Mouse (Mus musculus): ENCODE results near the gene Olfr74. TPM values are rescaled to one million over a fixed set of nuclear protein-coding genes. Genes with fewer than 3 reads are reported as not detected.
"Not testable (repeated sequence)": the region's sequence is repeated elsewhere in the genome, so short reads cannot be mapped to it uniquely, and the experiment has no call there.

Olfr74 gene
- not detected for total RNA-seq (2021)

DNA sequence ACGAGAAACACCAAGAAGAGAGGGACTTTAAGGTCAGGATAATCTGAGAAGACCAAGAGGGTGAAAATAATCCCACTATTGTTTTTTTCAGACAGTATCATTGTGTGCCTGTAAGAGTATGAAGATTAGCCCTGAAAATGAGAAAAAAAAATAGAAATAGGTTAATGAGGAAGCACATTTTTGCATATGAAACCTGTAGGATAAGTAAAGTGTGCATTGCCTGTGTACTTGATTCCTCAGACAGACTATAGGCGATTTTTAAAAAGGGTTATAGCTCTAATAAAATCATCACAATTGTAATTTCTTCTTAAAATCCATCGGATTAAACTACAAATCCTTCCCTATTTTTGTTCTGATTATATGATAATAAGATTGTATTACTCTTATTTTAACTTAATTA, at the start of gene Olfr74:
Gene Olfr74 (minus strand): TSS at position 101 of the 400 bp plus-strand sequence.
- DNase-seq, result no peak

DNA sequence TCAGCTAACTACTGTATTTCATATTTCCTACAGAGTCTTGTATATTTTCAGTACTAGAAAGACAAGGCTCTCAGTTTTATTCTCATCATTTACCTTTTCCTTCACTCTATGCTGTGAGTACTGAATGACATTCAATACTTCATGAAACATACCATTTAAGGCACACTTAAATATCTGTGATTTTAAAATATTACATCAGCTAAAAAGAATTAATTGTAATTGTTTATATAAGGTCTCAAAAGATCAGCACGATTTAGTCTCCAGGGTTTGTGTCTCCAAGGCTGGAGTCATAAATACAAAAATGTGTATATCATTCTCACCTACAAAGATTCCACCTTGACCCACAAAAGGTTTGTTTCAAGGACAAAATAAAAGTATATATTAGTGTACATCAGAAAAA, 48.0 kb upstream of the Olfr74 start, which contains the start of gene Olfr1161:
Gene Olfr1161 (plus strand): TSS at position 301 of the 400 bp plus-strand sequence.
- not testable (repeated sequence) for DNase-seq

DNA sequence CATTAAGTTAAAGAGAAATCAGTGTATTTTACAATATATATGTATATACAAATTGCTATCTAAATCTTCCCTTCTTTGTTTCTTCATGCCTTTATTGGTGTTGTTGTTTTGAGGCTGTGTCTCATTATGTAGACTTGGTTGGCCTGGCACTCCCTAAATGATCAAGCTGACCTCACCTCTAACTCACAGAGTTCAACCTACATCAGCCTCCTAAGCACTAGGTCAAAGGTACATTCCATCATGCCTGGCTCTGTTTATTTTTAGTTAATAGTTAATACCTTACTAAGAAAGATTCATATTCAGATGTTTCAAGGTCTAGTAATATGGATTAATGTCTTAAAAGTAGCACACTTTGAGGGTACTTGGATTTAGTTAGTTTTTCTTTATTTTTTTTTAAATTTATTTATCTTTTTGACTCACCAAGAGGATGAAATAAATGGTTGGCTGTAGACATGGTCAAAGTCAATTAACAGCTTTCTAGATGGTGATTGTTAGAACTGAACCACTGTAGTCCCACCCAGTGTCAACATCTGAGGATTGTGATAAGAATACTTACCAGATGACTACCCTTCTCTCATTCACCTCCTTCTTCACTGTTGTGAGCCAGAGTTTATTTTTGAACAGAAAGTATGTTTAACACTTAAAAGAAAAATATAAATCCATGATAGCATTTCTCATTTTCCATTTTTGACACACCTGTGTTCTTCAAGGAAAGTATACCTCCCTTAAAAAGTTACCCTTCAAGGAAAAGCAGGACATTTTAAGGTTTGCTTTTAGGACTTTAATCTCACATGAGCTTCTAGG, 33.3 kb upstream of the Olfr74 start, which contains the start of gene Olfr1160:
Gene Olfr1160 (minus strand): TSS at position 754 of the 804 bp plus-strand sequence.
- no peak for DNase-seq

DNA sequence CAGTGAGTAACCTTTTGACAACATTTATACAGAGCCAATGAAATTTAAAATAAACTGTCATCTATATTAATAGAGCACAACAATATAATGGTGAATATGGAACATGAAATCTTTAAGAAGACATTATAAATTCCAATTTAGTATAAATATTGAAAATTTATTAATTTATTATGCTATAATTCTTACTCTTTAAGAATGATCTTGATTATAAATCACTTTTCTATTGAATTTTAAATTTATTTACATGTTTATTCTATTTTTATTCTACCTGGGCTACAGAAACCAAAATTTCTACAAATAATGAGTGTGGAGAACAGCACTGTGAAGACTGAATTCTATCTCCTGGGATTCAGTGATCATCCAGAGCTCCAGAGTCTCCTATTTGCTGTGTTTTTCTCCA, 15.3 kb upstream of the Olfr74 start, which contains the start of gene Olfr1158:
Gene Olfr1158 (plus strand): TSS at position 301 of the 400 bp plus-strand sequence.
- no peak for DNase-seq

DNA sequence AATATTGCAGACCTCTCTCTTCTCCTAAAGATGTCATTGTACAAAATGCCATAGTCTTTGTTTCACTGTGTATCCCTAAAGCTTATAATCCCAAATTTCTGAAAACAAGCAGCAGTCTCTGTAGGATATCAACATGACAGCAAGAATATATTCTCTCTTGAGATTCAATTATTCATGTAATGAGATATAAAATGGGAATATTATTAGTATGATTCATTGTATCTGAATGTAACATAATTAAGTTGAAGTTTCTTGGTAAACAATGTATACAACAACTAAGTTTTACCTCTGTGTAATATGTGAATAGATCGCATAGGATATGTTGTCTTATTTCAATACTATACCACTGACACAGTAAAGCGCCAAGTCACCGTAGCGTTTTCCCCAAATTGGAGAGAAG, 6.3 kb downstream of the Olfr74 start, which contains the start of gene Olfr1157:
Gene Olfr1157 (minus strand): TSS at position 101 of the 400 bp plus-strand sequence.
- DNase-seq, result no peak

DNA sequence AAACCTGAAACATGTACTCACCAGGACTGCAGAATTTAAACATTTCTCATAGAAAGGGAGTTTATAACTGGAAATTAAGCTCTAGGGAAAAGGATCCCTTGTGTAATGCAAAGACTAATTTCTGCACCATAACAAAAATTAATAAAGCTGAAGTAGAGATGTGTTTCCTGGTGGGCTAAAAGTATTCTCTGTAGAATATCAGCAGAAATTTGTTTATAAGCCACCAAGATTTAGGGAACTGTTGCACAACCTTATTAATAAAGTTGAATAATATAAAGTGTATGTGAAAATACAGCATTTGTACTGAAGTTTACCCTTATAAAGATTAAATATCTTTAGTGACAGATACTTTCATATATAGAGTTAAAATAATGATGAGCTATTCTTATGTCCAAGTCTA, 21.5 kb downstream of the Olfr74 start, which contains the start of gene Olfr1156:
Gene Olfr1156 (minus strand): TSS at position 101 of the 400 bp plus-strand sequence.
- DNase-seq, result no peak

DNA sequence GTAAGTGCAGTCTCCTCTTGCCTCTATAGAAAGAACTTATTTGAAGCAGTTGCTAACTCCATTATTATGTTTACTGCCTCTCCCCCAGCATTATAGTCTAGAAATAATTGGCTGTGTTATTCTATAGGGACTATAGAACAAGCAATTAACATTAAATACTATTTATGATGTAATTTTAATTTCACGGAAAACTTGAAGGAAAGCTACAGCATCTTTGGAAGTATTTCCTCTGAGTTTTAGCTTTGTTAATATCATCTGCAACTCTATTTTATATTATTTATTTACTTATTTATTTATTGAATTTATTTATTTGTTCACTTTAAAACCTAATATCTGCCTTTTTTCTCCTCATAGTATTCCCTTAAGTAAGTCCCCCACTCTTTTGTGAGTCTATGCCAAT, 29.4 kb downstream of the Olfr74 start, which contains the start of gene Olfr1155:
Gene Olfr1155 (minus strand): TSS at position 101 of the 400 bp plus-strand sequence.
- DNase-seq, result no peak

Other genes starting within 250 kb of the Olfr74 start
- not detected for gene Olfr1138, start 234.7 kb downstream of the Olfr74 start, total RNA-seq (2021)
- not detected for gene Olfr1140, start 230.9 kb downstream of the Olfr74 start, total RNA-seq (2021)
- not detected for gene Olfr1141, start 220.7 kb downstream of the Olfr74 start, total RNA-seq (2021)
- not detected for gene Olfr152, start 195.2 kb downstream of the Olfr74 start, total RNA-seq (2021)
- not detected for gene Olfr1143, start 174.1 kb downstream of the Olfr74 start, total RNA-seq (2021)
- not detected for gene Olfr1145, start 164.8 kb downstream of the Olfr74 start, total RNA-seq (2021)
- not detected for gene Olfr1148, start 144.1 kb downstream of the Olfr74 start, total RNA-seq (2021)
- gene Olfr1150-ps1, start 130.7 kb downstream of the Olfr74 start, total RNA-seq (2021), result not detected
- gene Olfr1151, start 118.8 kb downstream of the Olfr74 start, total RNA-seq (2021), result not detected
- not detected for gene Olfr1152, start 108.2 kb downstream of the Olfr74 start, total RNA-seq (2021)
- not detected for gene Olfr1153, start 79.7 kb downstream of the Olfr74 start, total RNA-seq (2021)
- gene Olfr1154, start 69.5 kb downstream of the Olfr74 start, total RNA-seq (2021), result not detected
- gene Olfr1155, start 29.5 kb downstream of the Olfr74 start, total RNA-seq (2021), result not detected
- gene Olfr1156, start 21.6 kb downstream of the Olfr74 start, total RNA-seq (2021), result not detected
- not detected for gene Olfr1157, start 6.4 kb downstream of the Olfr74 start, total RNA-seq (2021)
- not detected for gene Olfr1158, start 15.4 kb upstream of the Olfr74 start, total RNA-seq (2021)
- gene Olfr1160, start 33.6 kb upstream of the Olfr74 start, total RNA-seq (2021), result not detected
- gene Olfr1161, start 48.1 kb upstream of the Olfr74 start, total RNA-seq (2021), result not detected
- not detected for gene Olfr73, start 63.0 kb upstream of the Olfr74 start, total RNA-seq (2021)
- not detected for gene Olfr1162, start 76.5 kb upstream of the Olfr74 start, total RNA-seq (2021)
- not detected for gene Olfr1163, start 97.2 kb upstream of the Olfr74 start, total RNA-seq (2021)
- gene Olfr1164, start 119.3 kb upstream of the Olfr74 start, total RNA-seq (2021), result not detected
- gene Olfr1166, start 153.6 kb upstream of the Olfr74 start, total RNA-seq (2021), result not detected
- not detected for gene Olfr1167, start 180.5 kb upstream of the Olfr74 start, total RNA-seq (2021)
- gene Olfr1168, start 207.2 kb upstream of the Olfr74 start, total RNA-seq (2021), result not detected